Mouse (Mus musculus) liver, embryonic 14 days (tissue): Measurements from ENCODE around the gene Slc10a6. TPM values are rescaled to one million over a fixed set of nuclear protein-coding genes. Genes with fewer than 3 reads are reported as not detected.

Source experiments
- polyA plus RNA-seq: library from polyadenylated mRNA; depleted of rRNA; stranded (reverse); fragments of >200 nt; gene quantifications from 2 replicates; pipeline ENCODE4 v1.2.3, GENCODE M21; 2012; rRNA removed

Slc10a6 gene
- polyA plus RNA-seq, result 0.01 TPM in 1 of 2 replicates, not detected in the other

GRCm38 (mm10) chr5:103629111-103629764, at the start of gene Slc10a6:
TSS of gene Slc10a6 (minus strand) at chr5:103629403.

DNA sequence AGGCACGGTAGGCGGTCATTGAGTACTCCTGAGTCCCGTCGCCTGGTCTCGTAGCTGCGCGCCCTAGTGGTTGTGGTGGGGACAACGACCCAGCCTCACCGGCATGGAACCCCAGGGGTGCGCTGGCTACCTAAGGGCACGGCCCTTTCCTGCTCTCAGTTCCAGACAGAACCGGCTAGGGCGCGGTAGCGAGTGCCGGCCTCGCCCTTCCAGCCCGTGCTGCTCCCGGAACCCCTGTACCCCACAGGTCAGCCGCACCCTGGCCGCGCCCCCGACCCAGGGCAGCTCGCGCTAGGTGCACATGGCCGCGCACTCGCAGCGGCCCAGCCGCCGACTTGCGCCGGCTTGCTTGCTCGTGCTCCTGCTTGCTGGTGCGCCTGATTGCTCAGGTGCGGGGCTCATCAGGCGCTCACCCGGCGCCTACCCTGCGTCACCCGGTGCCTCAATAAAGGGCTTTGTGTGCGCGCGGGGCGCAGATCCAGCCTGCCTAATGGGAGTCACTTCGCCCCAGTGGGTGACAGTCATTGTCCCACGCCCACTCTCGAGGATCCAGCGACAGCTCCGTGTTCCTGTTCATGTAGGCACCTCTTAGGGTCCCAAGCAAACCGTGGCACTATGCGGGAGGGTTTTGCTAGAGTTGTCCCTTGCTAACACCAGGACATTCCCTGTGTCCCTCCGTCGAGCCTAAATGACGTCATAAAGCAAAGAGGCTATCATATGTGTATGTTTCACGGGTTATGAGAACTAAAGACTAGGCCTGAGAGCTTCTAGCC, 26.3 kb upstream of the Slc10a6 start, which contains the start of gene 1700016H13Rik:
Gene 1700016H13Rik (minus strand): TSS at position 665 of the 773 bp plus-strand sequence.

Other genes with a start within 250 kb of the Slc10a6 start
- 1.1 and 1.2 TPM in 2 replicates for gene Ptpn13, start 204.2 kb downstream of the Slc10a6 start, polyA plus RNA-seq
- gene 1700016H13Rik, start 26.6 kb upstream of the Slc10a6 start, polyA plus RNA-seq, result 0.06 TPM in 1 of 2 replicates, not detected in the other
- gene Aff1, start 63.0 kb upstream of the Slc10a6 start, polyA plus RNA-seq, result 4.9 and 7.9 TPM in 2 replicates